Mouse (Mus musculus) embryonic facial prominence, embryonic 14.5 days (tissue): ENCODE results near the gene Bcr. TPM values are rescaled to one million over a fixed set of nuclear protein-coding genes. Genes with fewer than 3 reads are reported as not detected.

Experiments used
- ATAC-seq: fragments of 200-750 bp; cut with Nextera tagmentation; 2 replicates; pipeline ENCODE4 v1.8.0; 2017; ENCODE audit warnings: low read depth, moderate number of reproducible peaks, moderate TSS enrichment
- DNase-seq: peaks from one replicate; pipeline ENCODE4 v3.0.0-alpha.2; 2015; ENCODE audit warnings: low spot score
- H3K27ac ChIP-seq: fragments of 300-500 bp; sonication (generic); replicated peaks from 2 replicates; pipeline ENCODE4 v1.5.1; 2014; ENCODE audit warnings: low read depth, mild to moderate bottlenecking, low read length, moderate library complexity
- H3K27me3 ChIP-seq: fragments of 300-500 bp; sonication (generic); replicated peaks from 2 replicates; pipeline ENCODE4 v1.6.1; 2014; ENCODE audit warnings: low read length; ENCODE audit not compliant: control insufficient read depth, insufficient read depth
- H3K36me3 ChIP-seq: fragments of 300-500 bp; sonication (generic); 2 replicates; pipeline ENCODE4 v1.6.1; 2014; ENCODE audit warnings: low read length, mixed read lengths; ENCODE audit not compliant: control insufficient read depth, insufficient read depth
- H3K4me1 ChIP-seq: fragments of 300-500 bp; sonication (generic); 2 replicates; pipeline ENCODE4 v1.6.1; 2014; ENCODE audit warnings: antibody characterized with exemption, low read length; ENCODE audit not compliant: control insufficient read depth, insufficient read depth
- H3K4me2 ChIP-seq: fragments of 300-500 bp; sonication (generic); 2 replicates; pipeline ENCODE4 v1.6.1; 2014; ENCODE audit warnings: low read depth, mild to moderate bottlenecking, low read length, moderate library complexity, mixed read lengths
- H3K4me3 ChIP-seq: fragments of 300-500 bp; sonication (generic); 2 replicates; pipeline ENCODE4 v1.5.1; 2014; ENCODE audit warnings: low read depth, mild to moderate bottlenecking, low read length
- H3K9ac ChIP-seq: fragments of 300-500 bp; sonication (generic); 2 replicates; pipeline ENCODE4 v1.6.1; 2014; ENCODE audit warnings: low read depth, mild to moderate bottlenecking, low read length, moderate library complexity, mixed read lengths
- H3K9me3 ChIP-seq: fragments of 300-500 bp; sonication (generic); 2 replicates; pipeline ENCODE4 v1.6.1; 2016; ENCODE audit warnings: low read length; ENCODE audit not compliant: control insufficient read depth
- WGBS: fragments of 180-500 bp; shearing (Covaris S2); extraction: QIAGEN DNeasy Blood & Tissue Kit; methylation state at CpG from one replicate; pipeline ENCODE4 v1.1.7; 2014; 5-methylcytosine and 5-hydroxymethylcytosine counted together
- polyA plus RNA-seq: library from polyadenylated mRNA; unstranded; fragments of >200 nt; fragmentation: Nextera tagmentation; extraction: Ambion mirVana; gene quantifications from 2 replicates; pipeline ENCODE4 v1.2.1, GENCODE M21; 2014

Bcr gene
- polyA plus RNA-seq, 1 experiment from 2014 or later = 8.1 TPM

- 0% methylated on average over 16 of the region's 48 CpGs for WGBS
- H3K4me1 ChIP-seq = peaks cover 34% of the 10 kb centered on the region
- H3K27ac ChIP-seq = peak overlapping the region; percentile 58; the same call in 1 of the 2 replicates
- peak; percentile 35 for ATAC-seq
- H3K9me3 ChIP-seq = no peaks in the 10 kb centered on the region
- 0 out of 2 replicates have a peak, but pooled peaks cover 6% of the 10 kb centered on the region for H3K36me3 ChIP-seq
- H3K4me3 ChIP-seq = peak overlapping the region; percentile 86
- peak overlapping the region; percentile 90 for H3K4me2 ChIP-seq
- H3K9ac ChIP-seq = peak overlapping the region; percentile 82
- no peaks in the 10 kb centered on the region for H3K27me3 ChIP-seq
- DNase-seq = peak; percentile 35
Observed at GRCm38 (mm10) chr10:75060843-75061235, 447 bp downstream of the Bcr start.

GRCm38 (mm10) chr10:75061341-75062188, 1.2 kb downstream of the Bcr start:
- Histone ChIP-seq H3K9me3 (no peaks in the 10 kb centered on the region), H3K4me1 (peaks cover 35% of the 10 kb centered on the region), H3K4me2 (peak overlapping the region; percentile 90), H3K36me3 (0 out of 2 replicates have a peak, but pooled peaks cover 10% of the 10 kb centered on the region), H3K9ac (peak overlapping the region; percentile 82), H3K27ac (no peak overlapping the region), H3K27me3 (no peaks in the 10 kb centered on the region), H3K4me3 (peak overlapping the region; percentile 86)
- 2% methylated on average over 49 of the region's 71 CpGs for WGBS
- DNase-seq (no peak), ATAC-seq (no peak)

- Histone ChIP-seq H3K27ac (no peak overlapping the region), H3K4me1 (peaks cover 38% of the 10 kb centered on the region), H3K36me3 (0 out of 2 replicates have a peak, but pooled peaks cover 14% of the 10 kb centered on the region), H3K4me2 (peak overlapping the region; percentile 90), H3K9ac (peak overlapping the region; percentile 82), H3K27me3 (no peaks in the 10 kb centered on the region), H3K4me3 (peak overlapping the region; percentile 86), H3K9me3 (no peaks in the 10 kb centered on the region)
- ATAC-seq (no peak; the same call in 1 of the 2 replicates), DNase-seq (peak; percentile 50)
- 17% methylated on average over 6 of the region's 6 CpGs for WGBS
Observed at GRCm38 (mm10) chr10:75062189-75062561, 1.8 kb downstream of the Bcr start.

- H3K9ac ChIP-seq = peak overlapping the region; percentile 82; the same call in 1 of the 2 replicates
- no peak overlapping the region for H3K27ac ChIP-seq
- no peaks in the 10 kb centered on the region for H3K27me3 ChIP-seq
- peak; percentile 62 for DNase-seq
- peak overlapping the region; percentile 90 for H3K4me2 ChIP-seq
- H3K36me3 ChIP-seq = 0 out of 2 replicates have a peak, but pooled peaks cover 14% of the 10 kb centered on the region
- WGBS = 26% methylated on average over 6 of the region's 6 CpGs
- H3K4me3 ChIP-seq = peak overlapping the region; percentile 86
- H3K4me1 ChIP-seq = peaks cover 41% of the 10 kb centered on the region
- no peaks in the 10 kb centered on the region for H3K9me3 ChIP-seq
- peak; percentile 19; the same call in 1 of the 2 replicates for ATAC-seq
Observed at GRCm38 (mm10) chr10:75062621-75063020, 2.2 kb downstream of the Bcr start.

- ATAC-seq (no peak), DNase-seq (no peak)
- Histone ChIP-seq H3K9me3 (no peaks in the 10 kb centered on the region), H3K27ac (no peak overlapping the region), H3K9ac (peak overlapping the region; percentile 2; the same call in 1 of the 2 replicates), H3K4me3 (peak overlapping the region; percentile 86), H3K27me3 (no peaks in the 10 kb centered on the region), H3K4me1 (peaks cover 47% of the 10 kb centered on the region), H3K36me3 (0 out of 2 replicates have a peak, but pooled peaks cover 14% of the 10 kb centered on the region), H3K4me2 (peak overlapping the region; percentile 90)
- WGBS = 65% methylated on average over 12 of the region's 12 CpGs
Observed at GRCm38 (mm10) chr10:75063301-75063965, 3.0 kb downstream of the Bcr start.

- H3K4me1 ChIP-seq = peaks cover 44% of the 10 kb centered on the region
- no peak overlapping the region for H3K9ac ChIP-seq
- H3K4me2 ChIP-seq = no peak overlapping the region
- 76% methylated on average over 6 of the region's 6 CpGs for WGBS
- no peak for ATAC-seq
- no peaks in the 10 kb centered on the region for H3K27me3 ChIP-seq
- H3K36me3 ChIP-seq = 0 out of 2 replicates have a peak, but pooled peaks cover 14% of the 10 kb centered on the region
- H3K4me3 ChIP-seq = no peak overlapping the region
- H3K27ac ChIP-seq = no peak overlapping the region
- DNase-seq = no peak
- H3K9me3 ChIP-seq = no peaks in the 10 kb centered on the region
Observed at GRCm38 (mm10) chr10:75065691-75066090, 5.3 kb downstream of the Bcr start.

- ATAC-seq (no peak), DNase-seq (no peak)
- no peak overlapping the region for H3K4me3 ChIP-seq
- no peaks in the 10 kb centered on the region for H3K9me3 ChIP-seq
- no peak overlapping the region for H3K9ac ChIP-seq
- H3K4me1 ChIP-seq = peaks cover 34% of the 10 kb centered on the region
- no peak overlapping the region for H3K27ac ChIP-seq
- H3K36me3 ChIP-seq = 0 out of 2 replicates have a peak, but pooled peaks cover 14% of the 10 kb centered on the region
- no peak overlapping the region for H3K4me2 ChIP-seq
- no peaks in the 10 kb centered on the region for H3K27me3 ChIP-seq
Observed at GRCm38 (mm10) chr10:75067446-75067845, 7.1 kb downstream of the Bcr start.

GRCm38 (mm10) chr10:75068086-75068485, 7.7 kb downstream of the Bcr start:
- Histone ChIP-seq H3K9me3 (no peaks in the 10 kb centered on the region), H3K9ac (no peak overlapping the region), H3K27ac (no peak overlapping the region), H3K27me3 (no peaks in the 10 kb centered on the region), H3K4me2 (no peak overlapping the region), H3K36me3 (0 out of 2 replicates have a peak, but pooled peaks cover 14% of the 10 kb centered on the region), H3K4me1 (peaks cover 28% of the 10 kb centered on the region), H3K4me3 (no peak overlapping the region)
- DNase-seq (no peak), ATAC-seq (no peak)
- WGBS = 30% methylated on average over 2 of the region's 2 CpGs
